Mouse (Mus musculus) brain, embryonic 14.5 days (tissue): ENCODE measurements at regions not wholly inside any gene's neighbourhood (a gene's known extent, or its start where the extent isn't known, plus 50 kb on each side); places are given as distances from the start of the nearest gene placed in this dataset.

ENCODE experiments used
- CTCF ChIP-seq: fragments of 200-500 bp; IDR thresholded peaks from 2 replicates; pipeline ENCODE4 v1.5.1; 2012; ENCODE audit warnings: inconsistent platforms, mild to moderate bottlenecking, moderate library complexity, borderline replicate concordance; ENCODE audit not compliant: insufficient read depth, insufficient read length; ENCODE audit errors: extremely low read depth
- POLR2A ChIP-seq: fragments of 200-500 bp; IDR thresholded peaks from 2 replicates; pipeline ENCODE4 v1.6.1; 2012; ENCODE audit warnings: mild to moderate bottlenecking, inconsistent platforms, borderline replicate concordance; ENCODE audit not compliant: poor library complexity, insufficient read depth, insufficient read length, severe bottlenecking; ENCODE audit errors: extremely low read depth

- no peak for TF ChIP-seq CTCF
- TF ChIP-seq POLR2A: no peak
Measured at GRCm38 (mm10) chr8:26591266-26591665, 385.9 kb upstream of the Zfp703 start.
